Mouse (Mus musculus) heart, postnatal 0 days (tissue): ENCODE measurements around the gene Slc4a10. TPM values are rescaled to one million over a fixed set of nuclear protein-coding genes. Genes with fewer than 3 reads are reported as not detected.

Experiments used
- ATAC-seq: fragments of 200-750 bp; cut with Nextera tagmentation; 2 replicates; pipeline ENCODE4 v1.8.0; 2017; ENCODE audit warnings: low read depth, moderate number of reproducible peaks, moderate library complexity; ENCODE audit not compliant: insufficient read depth
- DNase-seq: peaks from one replicate; pipeline ENCODE4 v3.0.0-alpha.2; 2016; ENCODE audit warnings: low spot score
- H3K27ac ChIP-seq: fragments of 300-500 bp; sonication (generic); 2 replicates; pipeline ENCODE4 v1.5.1; 2014; ENCODE audit warnings: low read depth, mild to moderate bottlenecking
- H3K27me3 ChIP-seq: fragments of 300-500 bp; sonication (generic); 2 replicates; pipeline ENCODE4 v1.6.1; 2014; ENCODE audit warnings: low read length, mixed read lengths; ENCODE audit not compliant: control insufficient read depth, insufficient read depth
- H3K36me3 ChIP-seq: fragments of 300-500 bp; sonication (generic); replicated peaks from 2 replicates; pipeline ENCODE4 v1.6.1; 2014; ENCODE audit warnings: low read length, mixed read lengths; ENCODE audit not compliant: control insufficient read depth, insufficient read depth
- H3K4me1 ChIP-seq: fragments of 300-500 bp; sonication (generic); 2 replicates; pipeline ENCODE4 v1.6.1; 2014; ENCODE audit warnings: antibody characterized with exemption; ENCODE audit not compliant: control insufficient read depth, insufficient read depth
- H3K4me2 ChIP-seq: fragments of 300-500 bp; sonication (generic); 2 replicates; pipeline ENCODE4 v1.6.1; 2014; ENCODE audit warnings: low read depth, mild to moderate bottlenecking, low read length, moderate library complexity
- H3K4me3 ChIP-seq: fragments of 300-500 bp; sonication (generic); 2 replicates; pipeline ENCODE4 v1.5.1; 2014; ENCODE audit warnings: low read depth, low read length
- H3K9ac ChIP-seq: fragments of 300-500 bp; sonication (generic); replicated peaks from 2 replicates; pipeline ENCODE4 v1.6.1; 2014; ENCODE audit warnings: low read depth, low read length, mixed read lengths
- H3K9me3 ChIP-seq: fragments of 300-500 bp; sonication (generic); replicated peaks from 2 replicates; pipeline ENCODE4 v1.6.1; 2016; ENCODE audit warnings: low read length; ENCODE audit not compliant: control insufficient read depth
- CTCF ChIP-seq: IDR thresholded peaks from 2 replicates; pipeline ENCODE4 v1.5.1; 2016; ENCODE audit warnings: antibody characterized with exemption, control low read depth, low read depth
- EP300 ChIP-seq: IDR thresholded peaks from 2 replicates; pipeline ENCODE4 v1.6.1; 2016; ENCODE audit warnings: antibody characterized with exemption, low read depth
- WGBS: fragments of 180-500 bp; shearing (Covaris S2); extraction: QIAGEN DNeasy Blood & Tissue Kit; methylation state at CpG from one replicate; pipeline ENCODE4 v1.1.7; 2014; 5-methylcytosine and 5-hydroxymethylcytosine counted together
- polyA plus RNA-seq: library from polyadenylated mRNA; unstranded; fragments of >200 nt; fragmentation: Nextera tagmentation; extraction: Ambion mirVana; gene quantifications from 2 replicates; pipeline ENCODE4 v1.2.1, GENCODE M21; 2015
- total RNA-seq: library from RNA; depleted of rRNA; stranded (reverse); fragments of >200 nt; gene quantifications from 2 replicates; pipeline ENCODE4 v1.2.3, GENCODE M21; 2014; ENCODE audit warnings: low replicate concordance

Slc4a10 gene
- total and polyA plus RNA-seq, 2 experiments from 2014 or later = 0.15 TPM; not detected in 1

DNA sequence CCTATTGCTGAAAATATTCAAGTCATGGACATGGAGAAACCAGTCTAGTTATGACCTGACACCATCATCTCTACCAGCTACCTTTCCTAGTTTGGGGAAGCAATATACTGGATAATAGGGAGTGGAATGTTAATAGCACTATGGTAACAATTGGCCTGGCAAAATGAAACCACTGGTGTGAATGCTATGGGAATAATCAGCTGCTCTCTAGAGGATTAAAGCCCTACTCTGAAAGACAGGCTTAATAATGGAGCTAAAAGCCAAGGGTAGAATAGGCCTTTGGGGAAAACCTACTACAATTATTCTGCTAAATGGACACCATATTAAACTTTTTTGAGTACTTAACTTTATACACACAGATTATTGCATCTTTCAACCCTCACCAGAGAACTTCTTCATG lies 30.2 kb downstream of the Slc4a10 start:
- H3K9me3 ChIP-seq = no peaks in the 10 kb centered on the region
- H3K9ac ChIP-seq = no peak overlapping the region
- DNase-seq (no peak), ATAC-seq (no peak)
- no peak for TF ChIP-seq EP300
- no peak for TF ChIP-seq CTCF
- no peak overlapping the region for H3K4me2 ChIP-seq
- no peak overlapping the region for H3K27ac ChIP-seq
- H3K4me3 ChIP-seq = no peak overlapping the region
- H3K27me3 ChIP-seq = no peaks in the 10 kb centered on the region
- H3K36me3 ChIP-seq = no peaks in the 10 kb centered on the region
- H3K4me1 ChIP-seq = no peaks in the 10 kb centered on the region

DNA sequence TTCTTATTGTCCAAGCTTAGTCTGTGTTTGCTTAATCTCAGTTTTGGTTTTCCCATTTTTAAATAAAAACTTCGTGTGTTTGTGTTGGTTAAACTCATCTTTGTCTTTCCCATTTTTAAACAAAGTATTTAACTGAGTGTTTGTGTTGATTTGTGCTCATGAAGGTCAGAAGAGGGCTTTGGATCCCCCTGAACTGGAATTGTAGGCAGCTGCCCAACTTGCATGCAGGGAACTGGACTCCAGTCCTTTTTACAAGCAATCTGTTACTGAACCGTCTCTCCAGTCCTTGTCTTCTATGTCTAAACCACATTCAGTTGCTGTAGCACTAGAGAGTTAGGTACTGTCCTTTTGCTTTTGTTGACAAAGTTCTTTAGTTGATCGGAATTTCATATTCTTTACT lies 41.3 kb downstream of the Slc4a10 start:
- H3K9ac ChIP-seq = no peak overlapping the region
- H3K4me2 ChIP-seq = no peak overlapping the region
- ATAC-seq (no peak), DNase-seq (no peak)
- no peak overlapping the region for H3K27ac ChIP-seq
- H3K4me1 ChIP-seq = no peaks in the 10 kb centered on the region
- H3K9me3 ChIP-seq = no peaks in the 10 kb centered on the region
- no peaks in the 10 kb centered on the region for H3K27me3 ChIP-seq
- 65% methylated on average over 3 of the region's 3 CpGs for WGBS
- TF ChIP-seq CTCF (no peak), EP300 (no peak)
- H3K36me3 ChIP-seq = no peaks in the 10 kb centered on the region
- H3K4me3 ChIP-seq = no peak overlapping the region

GRCm38 (mm10) chr2:62088715-62089114 lies 42.5 kb downstream of the Slc4a10 start:
- 69% methylated on average over 8 of the region's 8 CpGs for WGBS

GRCm38 (mm10) chr2:62089208-62089607 lies 42.9 kb downstream of the Slc4a10 start:
- Histone ChIP-seq H3K9ac (no peak overlapping the region), H3K4me2 (no peak overlapping the region), H3K4me1 (no peaks in the 10 kb centered on the region), H3K36me3 (no peaks in the 10 kb centered on the region), H3K27me3 (no peaks in the 10 kb centered on the region), H3K27ac (no peak overlapping the region), H3K4me3 (no peak overlapping the region), H3K9me3 (no peaks in the 10 kb centered on the region)
- DNase-seq = no peak
- ATAC-seq = no peak
- WGBS = 86% methylated on average over 9 of the region's 9 CpGs
- TF ChIP-seq EP300 (no peak), CTCF (no peak)

More at GRCm38 (mm10) chr2:62088715-62089114, 42.5 kb downstream of the Slc4a10 start:
- ATAC-seq = no peak
- no peak overlapping the region for H3K4me3 ChIP-seq
- no peak overlapping the region for H3K27ac ChIP-seq
- H3K4me2 ChIP-seq = no peak overlapping the region
- H3K9me3 ChIP-seq = no peaks in the 10 kb centered on the region
- no peaks in the 10 kb centered on the region for H3K36me3 ChIP-seq
- H3K9ac ChIP-seq = no peak overlapping the region
- DNase-seq = no peak
- TF ChIP-seq CTCF = no peak
- TF ChIP-seq EP300 = no peak
- no peaks in the 10 kb centered on the region for H3K4me1 ChIP-seq
- no peaks in the 10 kb centered on the region for H3K27me3 ChIP-seq

DNA sequence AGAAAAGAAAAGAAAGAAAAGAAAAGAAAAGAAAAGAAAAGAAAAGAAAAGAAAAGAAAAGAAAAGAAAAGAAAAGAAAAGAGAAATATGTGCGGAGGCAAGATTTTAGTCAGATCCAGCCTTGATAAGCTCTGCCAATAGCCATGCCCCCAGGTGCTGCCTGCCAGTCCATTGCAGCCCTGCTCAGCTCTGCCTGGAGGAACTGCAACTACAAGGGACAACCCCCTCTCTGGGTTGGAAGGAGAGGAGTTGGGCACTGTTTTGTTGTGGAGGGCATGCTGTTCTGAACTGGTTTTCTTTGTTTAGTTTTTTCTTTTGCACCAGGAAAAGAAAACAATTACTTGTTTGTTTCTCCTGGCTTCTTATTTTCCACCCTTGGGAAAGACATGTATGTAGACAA lies 54.3 kb downstream of the Slc4a10 start:
- no peak overlapping the region for H3K27ac ChIP-seq
- 84% methylated on average over 1 of the region's 1 CpGs for WGBS
- H3K4me2 ChIP-seq = no peak overlapping the region
- DNase-seq (no peak), ATAC-seq (no peak)
- no peak for TF ChIP-seq EP300
- TF ChIP-seq CTCF = no peak
- no peaks in the 10 kb centered on the region for H3K4me1 ChIP-seq
- H3K9ac ChIP-seq = no peak overlapping the region
- H3K36me3 ChIP-seq = no peaks in the 10 kb centered on the region
- H3K27me3 ChIP-seq = no peaks in the 10 kb centered on the region
- no peak overlapping the region for H3K4me3 ChIP-seq
- H3K9me3 ChIP-seq = no peaks in the 10 kb centered on the region

- H3K4me1 ChIP-seq = no peaks in the 10 kb centered on the region
- H3K9ac ChIP-seq = no peak overlapping the region
- H3K27me3 ChIP-seq = no peaks in the 10 kb centered on the region
- ATAC-seq (no peak), DNase-seq (no peak)
- no peaks in the 10 kb centered on the region for H3K36me3 ChIP-seq
- H3K27ac ChIP-seq = no peak overlapping the region
- H3K4me3 ChIP-seq = no peak overlapping the region
- TF ChIP-seq EP300 (no peak), CTCF (no peak)
- no peaks in the 10 kb centered on the region for H3K9me3 ChIP-seq
- no peak overlapping the region for H3K4me2 ChIP-seq
- whole genome bisulfite sequencing = 67% methylated on average over 4 of the region's 4 CpGs
These were observed 69.1 kb downstream of the Slc4a10 start for GRCm38 (mm10) chr2:62115346-62115745.
